Mouse (Mus musculus): ENCODE data around the gene Slc4a8. TPM values are rescaled to one million over a fixed set of nuclear protein-coding genes. Genes with fewer than 3 reads are reported as not detected.

Slc4a8 gene
- 2.2 and 2.3 TPM in 2 replicates for polyA plus RNA-seq (2016; fragmentation: Nextera tagmentation; extraction: Ambion mirVana)

GRCm38 (mm10) chr15:100761419-100762185 lies at the start of gene Slc4a8:
Gene Slc4a8 (plus strand): TSS chr15:100761747.
- Histone ChIP-seq H3K4me1 (peaks cover 11% of the 10 kb centered on the region), H3K36me3 (no peaks in the 10 kb centered on the region), H3K27ac (peak within 1 kb of the TSS; percentile 77), H3K27me3 (ENCODE audit: insufficient read depth, poor library complexity, severe bottlenecking) (peaks cover 67% of the 10 kb centered on the region), H3K9me3 (no peaks in the 10 kb centered on the region), H3K4me3 (peak within 1 kb of the TSS; percentile 69)
- WGBS: under 1% methylated on average over 64 of the region's 64 CpGs
- peak; percentile 95 for DNase-seq (ENCODE audit: low spot score)

- Histone ChIP-seq H3K9me3 (no peaks in the 10 kb centered on the region), H3K36me3 (no peaks in the 10 kb centered on the region), H3K4me1 (peaks cover 12% of the 10 kb centered on the region; the same call in 1 of the 2 replicates), H3K27me3 (ENCODE audit: insufficient read depth, poor library complexity, severe bottlenecking) (peaks cover 6% of the 10 kb centered on the region), H3K27ac (no peak overlapping the region), H3K4me3 (no peak overlapping the region)
- 80% methylated on average over 8 of the region's 8 CpGs for WGBS
- no peak for DNase-seq (ENCODE audit: low spot score)
Observed at GRCm38 (mm10) chr15:100714470-100714869, 47.1 kb upstream of the Slc4a8 start.

- 81% methylated on average over 9 of the region's 9 CpGs for WGBS
- no peak overlapping the region for H3K4me3 ChIP-seq
- no peak for DNase-seq (ENCODE audit: low spot score)
- no peaks in the 10 kb centered on the region for H3K36me3 ChIP-seq
- H3K4me1 ChIP-seq: peaks cover 12% of the 10 kb centered on the region; the same call in 1 of the 2 replicates
- H3K9me3 ChIP-seq: no peaks in the 10 kb centered on the region
- H3K27ac ChIP-seq: no peak overlapping the region
- peaks cover 14% of the 10 kb centered on the region for H3K27me3 ChIP-seq (ENCODE audit: insufficient read depth, poor library complexity, severe bottlenecking)
Observed at GRCm38 (mm10) chr15:100715399-100715993, 46.1 kb upstream of the Slc4a8 start.

- H3K36me3 ChIP-seq: no peaks in the 10 kb centered on the region
- peaks cover 8% of the 10 kb centered on the region; the same call in 1 of the 2 replicates for H3K4me1 ChIP-seq
- H3K27me3 ChIP-seq (ENCODE audit: insufficient read depth, poor library complexity, severe bottlenecking): peaks cover 19% of the 10 kb centered on the region; the same call in 1 of the 2 replicates
- no peak overlapping the region for H3K4me3 ChIP-seq
- no peak for DNase-seq (ENCODE audit: low spot score)
- H3K9me3 ChIP-seq: no peaks in the 10 kb centered on the region
- WGBS: 78% methylated on average over 6 of the region's 6 CpGs
- no peak overlapping the region for H3K27ac ChIP-seq
Observed at GRCm38 (mm10) chr15:100717933-100718332, 43.6 kb upstream of the Slc4a8 start.

GRCm38 (mm10) chr15:100718572-100718971 lies 43.0 kb upstream of the Slc4a8 start:
- H3K36me3 ChIP-seq: no peaks in the 10 kb centered on the region
- H3K4me3 ChIP-seq: no peak overlapping the region
- peaks cover 25% of the 10 kb centered on the region for H3K27me3 ChIP-seq (ENCODE audit: insufficient read depth, poor library complexity, severe bottlenecking)
- no peak overlapping the region for H3K27ac ChIP-seq
- peaks cover 3% of the 10 kb centered on the region; the same call in 1 of the 2 replicates for H3K4me1 ChIP-seq
- 77% methylated on average over 11 of the region's 11 CpGs for WGBS
- H3K9me3 ChIP-seq: no peaks in the 10 kb centered on the region
- no peak for DNase-seq (ENCODE audit: low spot score)

- Histone ChIP-seq H3K27me3 (ENCODE audit: insufficient read depth, poor library complexity, severe bottlenecking) (peaks cover 25% of the 10 kb centered on the region), H3K27ac (no peak overlapping the region), H3K9me3 (no peaks in the 10 kb centered on the region), H3K4me1 (0 out of 2 replicates have a peak, but pooled peaks cover 2% of the 10 kb centered on the region), H3K4me3 (no peak overlapping the region), H3K36me3 (no peaks in the 10 kb centered on the region)
- DNase-seq (ENCODE audit: low spot score): no peak
- 89% methylated on average over 5 of the region's 5 CpGs for WGBS
Observed at GRCm38 (mm10) chr15:100719217-100719616, 42.3 kb upstream of the Slc4a8 start.

- WGBS: 83% methylated on average over 10 of the region's 10 CpGs
- H3K27me3 ChIP-seq (ENCODE audit: insufficient read depth, poor library complexity, severe bottlenecking): peaks cover 26% of the 10 kb centered on the region
- no peaks in the 10 kb centered on the region for H3K9me3 ChIP-seq
- no peak for DNase-seq (ENCODE audit: low spot score)
- H3K36me3 ChIP-seq: no peaks in the 10 kb centered on the region
- H3K27ac ChIP-seq: no peak overlapping the region
- H3K4me3 ChIP-seq: no peak overlapping the region
- 0 out of 2 replicates have a peak, but pooled peaks cover 2% of the 10 kb centered on the region for H3K4me1 ChIP-seq
Observed at GRCm38 (mm10) chr15:100720066-100720465, 41.5 kb upstream of the Slc4a8 start.

DNA sequence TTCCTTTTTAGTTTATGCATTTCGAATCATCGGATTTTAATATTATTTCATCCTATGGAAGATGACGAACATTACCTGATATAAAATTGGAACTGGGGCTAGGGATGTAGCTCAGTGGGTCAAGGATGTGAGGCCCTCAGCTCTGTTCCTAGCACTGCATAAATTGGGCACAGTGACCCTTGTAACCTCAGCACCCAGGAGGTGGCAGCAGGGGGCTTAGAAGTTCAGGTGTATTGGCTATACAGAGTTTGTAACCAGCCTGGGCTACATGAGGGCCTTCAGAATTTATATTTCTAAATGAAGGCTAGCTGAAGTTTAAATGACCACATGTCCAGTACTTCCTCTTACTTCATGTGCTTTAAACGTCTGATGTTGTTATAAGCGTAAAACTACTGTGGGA lies 40.1 kb upstream of the Slc4a8 start:
- 0 out of 2 replicates have a peak, but pooled peaks cover 2% of the 10 kb centered on the region for H3K4me1 ChIP-seq
- no peaks in the 10 kb centered on the region for H3K9me3 ChIP-seq
- no peaks in the 10 kb centered on the region for H3K36me3 ChIP-seq
- WGBS: 87% methylated on average over 5 of the region's 5 CpGs
- H3K27ac ChIP-seq: no peak overlapping the region
- H3K27me3 ChIP-seq (ENCODE audit: insufficient read depth, poor library complexity, severe bottlenecking): peaks cover 33% of the 10 kb centered on the region
- H3K4me3 ChIP-seq: no peak overlapping the region
- DNase-seq (ENCODE audit: low spot score): no peak

- H3K36me3 ChIP-seq: no peaks in the 10 kb centered on the region
- 0 out of 2 replicates have a peak, but pooled peaks cover 2% of the 10 kb centered on the region for H3K4me1 ChIP-seq
- no peak for DNase-seq (ENCODE audit: low spot score)
- no peaks in the 10 kb centered on the region for H3K9me3 ChIP-seq
- WGBS: 33% methylated on average over 4 of the region's 4 CpGs
- H3K27ac ChIP-seq: no peak overlapping the region
- no peak overlapping the region for H3K4me3 ChIP-seq
- peaks cover 39% of the 10 kb centered on the region for H3K27me3 ChIP-seq (ENCODE audit: insufficient read depth, poor library complexity, severe bottlenecking)
Observed at GRCm38 (mm10) chr15:100722026-100722425, 39.5 kb upstream of the Slc4a8 start.

DNA sequence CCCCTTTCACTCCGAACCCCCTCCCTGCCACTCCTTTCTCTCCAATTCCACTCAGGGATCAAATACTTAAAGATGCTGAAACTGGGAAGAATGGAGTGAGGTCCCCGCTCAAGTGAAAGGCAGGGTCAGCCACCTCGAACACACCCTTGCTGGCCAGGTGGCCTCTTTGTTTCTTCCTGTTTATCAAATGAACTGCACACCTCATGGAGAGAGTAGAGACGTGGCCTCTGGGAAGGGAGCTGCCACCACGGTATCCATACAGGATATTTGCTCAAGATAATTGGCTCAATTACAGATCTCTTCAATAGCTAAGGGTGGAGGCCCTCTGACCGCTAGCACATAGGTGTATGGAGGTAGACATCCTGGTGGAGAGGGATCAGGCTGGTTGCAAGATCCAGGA lies 39.0 kb upstream of the Slc4a8 start:
- Histone ChIP-seq H3K27ac (no peak overlapping the region), H3K27me3 (ENCODE audit: insufficient read depth, poor library complexity, severe bottlenecking) (peaks cover 44% of the 10 kb centered on the region), H3K36me3 (no peaks in the 10 kb centered on the region), H3K9me3 (no peaks in the 10 kb centered on the region), H3K4me1 (0 out of 2 replicates have a peak, but pooled peaks cover 2% of the 10 kb centered on the region), H3K4me3 (no peak overlapping the region)
- DNase-seq (ENCODE audit: low spot score): no peak
- WGBS: 63% methylated on average over 6 of the region's 6 CpGs

- Histone ChIP-seq H3K4me1 (peaks cover 4% of the 10 kb centered on the region; the same call in 1 of the 2 replicates), H3K27me3 (ENCODE audit: insufficient read depth, poor library complexity, severe bottlenecking) (peaks cover 53% of the 10 kb centered on the region), H3K27ac (no peak overlapping the region), H3K4me3 (no peak overlapping the region), H3K9me3 (no peaks in the 10 kb centered on the region), H3K36me3 (no peaks in the 10 kb centered on the region)
- WGBS: 69% methylated on average over 14 of the region's 14 CpGs
- DNase-seq (ENCODE audit: low spot score): no peak
Observed at GRCm38 (mm10) chr15:100723505-100723904, 38.0 kb upstream of the Slc4a8 start.

DNA sequence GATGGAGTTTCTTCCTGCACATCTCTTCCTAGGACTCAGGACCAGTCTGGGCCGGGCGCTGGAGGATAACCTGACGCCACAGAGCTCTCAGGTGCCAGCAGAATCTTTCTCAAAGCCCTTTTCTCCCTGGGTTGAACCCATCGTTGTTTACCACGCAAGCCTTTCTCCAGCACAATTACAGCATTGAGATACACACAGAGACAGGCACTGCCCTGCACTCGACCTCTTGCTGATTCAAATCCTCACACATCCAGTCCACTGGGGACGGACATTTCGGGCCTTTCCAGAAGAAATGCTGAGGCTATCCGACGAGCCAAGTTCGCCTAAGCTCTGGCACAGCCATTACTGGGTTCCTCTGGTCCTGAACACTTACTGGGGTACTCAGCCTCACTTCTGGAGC lies 34.8 kb upstream of the Slc4a8 start:
- no peak for DNase-seq (ENCODE audit: low spot score)
- Histone ChIP-seq H3K27me3 (ENCODE audit: insufficient read depth, poor library complexity, severe bottlenecking) (peaks cover 70% of the 10 kb centered on the region), H3K4me3 (no peak overlapping the region), H3K9me3 (no peaks in the 10 kb centered on the region), H3K4me1 (peaks cover 17% of the 10 kb centered on the region), H3K27ac (no peak overlapping the region), H3K36me3 (no peaks in the 10 kb centered on the region)
- WGBS: 81% methylated on average over 11 of the region's 11 CpGs

GRCm38 (mm10) chr15:100727834-100728233 lies 33.7 kb upstream of the Slc4a8 start:
- H3K36me3 ChIP-seq: no peaks in the 10 kb centered on the region
- H3K4me3 ChIP-seq: no peak overlapping the region
- 79% methylated on average over 11 of the region's 11 CpGs for WGBS
- no peaks in the 10 kb centered on the region for H3K9me3 ChIP-seq
- H3K4me1 ChIP-seq: peaks cover 21% of the 10 kb centered on the region
- no peak for DNase-seq (ENCODE audit: low spot score)
- H3K27ac ChIP-seq: no peak overlapping the region
- H3K27me3 ChIP-seq (ENCODE audit: insufficient read depth, poor library complexity, severe bottlenecking): peaks cover 75% of the 10 kb centered on the region

All from heart, embryonic 10.5 days (tissue).